Mouse (Mus musculus): ENCODE data around the gene Plagl2.

The Plagl2 gene

DNA sequence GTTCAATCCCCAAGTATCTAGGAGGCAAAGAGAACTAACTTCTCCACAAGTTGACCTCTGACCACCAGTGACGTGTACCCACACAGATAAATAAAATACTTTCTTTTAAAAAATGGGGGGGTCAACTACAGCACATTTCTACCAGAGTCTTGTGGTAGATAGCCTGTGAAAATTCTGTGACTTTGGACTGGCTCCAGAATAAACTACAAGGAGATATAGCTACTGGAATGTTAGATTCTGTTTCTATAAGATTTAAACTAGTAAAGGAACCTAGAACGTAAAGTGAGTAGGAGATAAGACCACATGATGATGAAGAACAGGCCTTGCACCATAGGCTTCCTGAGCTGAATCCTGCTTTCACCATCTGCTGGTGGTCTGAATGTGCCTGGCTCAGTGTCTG is 53.4 kb downstream of the Plagl2 start:
- DNase-seq = no peak

DNA sequence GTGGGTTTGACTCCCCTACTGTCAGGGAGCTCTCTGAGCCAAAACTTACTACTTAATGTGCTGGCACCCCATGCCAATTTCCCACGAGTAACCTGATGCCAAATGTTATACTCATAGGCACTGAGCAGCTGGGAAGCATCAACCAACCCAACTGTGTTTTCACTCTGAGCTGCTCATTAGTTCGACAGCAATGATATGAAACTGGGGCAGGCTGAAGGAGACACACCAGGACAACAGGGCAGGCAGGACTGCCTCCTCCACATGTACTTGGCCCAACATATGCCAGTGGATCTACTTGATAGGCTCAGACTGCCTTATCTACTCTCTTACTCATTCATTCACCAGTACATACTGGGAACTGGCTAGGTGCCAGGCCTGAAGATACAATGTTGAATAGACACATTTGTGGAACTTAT is 55.0 kb downstream of the Plagl2 start:
- DNase-seq = no peak

DNA sequence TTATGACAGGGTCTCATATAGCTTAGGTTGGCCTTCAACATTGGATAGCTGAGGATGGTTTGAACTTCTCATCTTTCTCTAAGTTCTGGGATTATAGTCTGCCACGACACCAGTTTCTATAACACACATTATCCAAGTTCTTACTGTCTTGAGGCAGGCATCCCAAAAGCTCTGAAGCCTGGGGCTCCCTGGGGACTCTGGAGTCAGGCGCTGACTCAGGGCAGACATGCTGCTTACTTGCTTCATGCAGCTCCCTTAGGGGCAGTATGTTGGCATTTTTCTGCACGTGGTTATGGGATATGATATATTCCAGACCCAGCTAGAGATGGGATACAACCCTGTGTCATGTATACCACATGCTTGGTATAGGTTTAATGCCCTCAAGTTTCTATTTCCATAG is 61.3 kb downstream of the Plagl2 start:
- DNase-seq = no peak

DNA sequence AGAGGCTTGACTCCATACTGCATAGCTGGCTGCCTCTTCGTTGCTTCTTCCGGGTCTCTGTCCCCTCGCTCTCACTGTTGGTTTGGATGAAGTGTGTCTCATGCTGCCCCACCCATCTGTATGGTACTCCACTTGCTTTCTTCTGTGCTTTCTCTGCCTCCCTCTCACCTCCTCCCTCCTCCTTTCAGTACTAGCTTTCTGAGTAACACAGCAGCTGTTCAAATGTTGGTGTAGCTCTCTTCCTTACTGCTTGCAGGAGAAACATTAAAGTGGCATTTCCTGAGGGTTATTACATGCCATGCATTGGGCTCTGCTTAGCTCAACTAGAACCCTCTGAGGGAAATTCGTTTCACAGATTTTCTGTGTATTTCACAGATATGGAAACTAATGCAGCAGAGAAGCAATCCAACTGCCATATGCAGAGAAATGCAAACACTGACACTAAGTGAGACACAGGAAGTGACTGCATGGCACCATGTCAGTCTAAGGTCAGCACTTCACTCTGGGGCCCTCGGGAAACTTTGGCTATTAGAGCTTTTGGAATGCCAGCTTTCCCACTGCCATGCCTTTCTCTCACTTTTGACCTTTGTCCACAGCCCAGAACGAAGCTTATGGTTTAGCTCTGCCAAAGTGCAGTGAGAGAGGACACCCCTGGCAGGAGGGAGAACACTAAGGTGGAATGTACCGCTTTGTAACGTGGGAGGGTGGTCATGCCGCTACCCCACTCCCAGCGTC is 61.9 kb downstream of the Plagl2 start:
- DNase-seq = no peak
